Mouse (Mus musculus): ENCODE data around the gene Csrnp3.
"Not testable (repeated sequence)": the region's sequence is repeated elsewhere in the genome, so short reads cannot be mapped to it uniquely, and the experiment has no call there.

Gene Csrnp3

DNA sequence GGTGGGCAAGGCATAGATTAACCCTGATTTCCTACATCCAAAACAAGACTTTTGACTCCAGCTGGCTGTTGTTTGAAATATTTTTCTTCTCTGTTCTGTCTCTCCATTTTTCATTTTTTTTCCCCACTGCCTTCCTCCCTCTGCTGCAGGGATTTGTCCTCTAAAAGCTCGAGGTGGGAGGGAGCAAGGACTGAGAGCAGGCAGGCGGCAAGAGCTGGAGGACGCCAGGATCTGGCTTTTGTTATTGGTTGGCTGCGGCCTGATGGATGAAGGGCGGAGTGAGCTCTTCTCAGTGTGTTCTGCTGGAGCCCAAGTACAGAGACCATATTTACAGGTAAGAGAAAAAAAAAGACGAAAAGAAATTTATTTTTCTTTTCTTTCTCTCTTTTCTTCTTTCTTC lies at the start of gene Csrnp3:
TSS of gene Csrnp3 (plus strand) at position 217 of the 400 bp plus-strand sequence.
- DNase-seq (ENCODE audit: low spot score in 2 of 2): no peak

DNA sequence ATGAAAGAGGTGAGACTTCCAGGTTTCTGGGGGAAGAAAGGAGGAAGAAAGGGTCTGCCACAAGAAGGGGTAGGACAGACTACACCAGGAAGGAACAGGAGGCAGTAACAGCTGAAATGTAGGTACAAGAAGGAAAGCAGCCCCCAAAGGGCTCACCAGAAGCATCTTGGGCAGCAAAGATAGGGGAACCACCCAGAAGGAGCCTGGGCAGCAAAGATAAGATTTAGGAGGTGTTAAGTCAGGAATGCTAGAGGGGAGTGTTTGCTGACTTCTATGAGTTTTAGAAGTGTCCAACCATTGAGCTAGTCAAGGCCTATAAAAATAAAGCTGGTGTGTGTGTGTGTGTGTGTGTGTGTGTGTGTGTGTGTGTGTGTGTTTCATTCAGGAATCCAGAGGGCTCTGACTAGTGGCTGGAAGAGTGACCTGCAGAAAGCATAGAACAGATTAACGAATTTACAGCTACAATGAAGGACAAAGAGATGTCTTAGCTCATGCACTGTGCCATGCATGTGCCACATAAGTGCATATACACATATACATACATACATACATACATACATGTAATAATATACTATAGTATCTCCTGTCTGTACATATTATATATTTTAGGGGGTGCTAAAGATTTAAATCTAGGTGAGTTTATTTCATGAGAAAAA lies 44.4 kb upstream of the Csrnp3 start:
- no peak for DNase-seq (ENCODE audit: low spot score in 2 of 2)

DNA sequence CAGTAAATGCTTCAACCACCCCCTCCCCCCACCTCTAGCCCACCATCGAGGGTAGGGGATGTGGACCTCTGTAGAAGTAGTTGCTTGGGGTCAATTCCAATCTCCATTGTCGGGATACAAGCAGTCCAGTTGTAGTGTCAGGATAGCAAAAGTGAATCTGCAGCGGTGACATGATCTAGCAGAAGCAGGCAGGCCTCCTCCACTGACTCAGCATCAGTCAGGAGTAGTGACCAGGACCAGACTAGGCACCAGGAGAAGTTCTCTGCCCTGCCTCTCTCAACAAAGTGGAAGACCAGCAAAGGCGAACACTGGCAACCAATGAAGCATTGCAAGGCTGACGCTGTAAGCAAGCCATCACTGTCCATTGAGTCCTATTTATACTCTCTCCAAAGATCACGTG lies 39.0 kb upstream of the Csrnp3 start:
- DNase-seq (ENCODE audit: low spot score in 2 of 2): no peak

DNA sequence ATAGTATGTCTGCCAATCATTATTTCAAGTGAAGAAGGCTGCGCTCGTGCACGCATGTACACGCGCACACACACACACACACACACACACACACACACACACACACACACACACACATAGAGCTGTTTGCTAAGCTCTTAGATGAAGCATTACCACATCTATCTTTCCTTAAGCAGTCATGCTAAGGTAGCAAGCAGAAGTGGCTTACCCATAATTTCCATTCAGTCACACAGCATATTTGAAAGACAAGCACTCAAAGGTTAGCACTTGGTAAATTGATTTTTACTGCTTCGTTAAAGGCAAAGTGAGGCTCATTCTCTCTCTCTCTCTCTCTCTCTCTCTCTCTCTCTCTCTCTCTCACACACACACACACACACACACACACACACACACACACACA lies 34.4 kb upstream of the Csrnp3 start:
- DNase-seq (ENCODE audit: low spot score in 2 of 2): not testable (repeated sequence)

GRCm38 (mm10) chr2:65818080-65818796 lies 27.3 kb upstream of the Csrnp3 start:
- peak; percentile 13 to 24 for DNase-seq (ENCODE audit: low spot score in 2 of 2)

DNA sequence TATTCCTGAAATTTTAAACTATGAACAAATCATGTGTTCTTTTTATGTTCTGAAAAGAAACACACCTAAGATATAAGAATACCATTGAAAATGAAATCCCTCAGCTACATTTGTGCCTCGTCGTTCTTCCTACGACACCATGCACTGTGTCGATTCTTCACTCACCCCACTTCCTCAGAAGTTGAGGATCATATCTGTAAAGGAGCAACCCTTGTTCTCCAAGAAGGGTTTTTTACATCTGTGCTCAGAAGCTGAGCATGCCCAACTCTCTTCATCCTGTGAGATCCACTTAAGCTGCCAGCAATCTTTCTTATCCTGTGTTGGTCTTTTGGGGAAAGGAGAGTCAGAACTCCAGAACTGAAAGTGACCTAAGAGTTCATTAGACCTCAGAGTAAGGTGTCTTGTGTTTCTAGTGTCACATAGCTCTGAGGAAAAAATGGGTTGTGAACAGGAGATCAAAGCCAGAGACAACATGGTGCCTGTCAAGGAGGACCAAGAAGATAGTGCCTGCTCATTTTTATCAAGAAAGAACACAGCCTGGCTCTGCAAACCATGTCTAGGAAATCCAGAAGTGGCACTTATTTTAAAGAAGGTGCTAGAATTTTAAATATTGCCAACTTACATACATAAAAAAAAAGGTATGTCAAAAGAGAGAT lies 25.3 kb upstream of the Csrnp3 start:
- no peak for DNase-seq (ENCODE audit: low spot score in 2 of 2)

- DNase-seq (ENCODE audit: low spot score in 2 of 2): no peak
Measured at GRCm38 (mm10) chr2:65826314-65826713, 19.3 kb upstream of the Csrnp3 start.

- DNase-seq (ENCODE audit: low spot score in 2 of 2): no peak
Measured at GRCm38 (mm10) chr2:65826801-65827200, 18.8 kb upstream of the Csrnp3 start.

- DNase-seq (ENCODE audit: low spot score in 2 of 2): no peak
Measured at GRCm38 (mm10) chr2:65828699-65829098, 16.9 kb upstream of the Csrnp3 start.

DNA sequence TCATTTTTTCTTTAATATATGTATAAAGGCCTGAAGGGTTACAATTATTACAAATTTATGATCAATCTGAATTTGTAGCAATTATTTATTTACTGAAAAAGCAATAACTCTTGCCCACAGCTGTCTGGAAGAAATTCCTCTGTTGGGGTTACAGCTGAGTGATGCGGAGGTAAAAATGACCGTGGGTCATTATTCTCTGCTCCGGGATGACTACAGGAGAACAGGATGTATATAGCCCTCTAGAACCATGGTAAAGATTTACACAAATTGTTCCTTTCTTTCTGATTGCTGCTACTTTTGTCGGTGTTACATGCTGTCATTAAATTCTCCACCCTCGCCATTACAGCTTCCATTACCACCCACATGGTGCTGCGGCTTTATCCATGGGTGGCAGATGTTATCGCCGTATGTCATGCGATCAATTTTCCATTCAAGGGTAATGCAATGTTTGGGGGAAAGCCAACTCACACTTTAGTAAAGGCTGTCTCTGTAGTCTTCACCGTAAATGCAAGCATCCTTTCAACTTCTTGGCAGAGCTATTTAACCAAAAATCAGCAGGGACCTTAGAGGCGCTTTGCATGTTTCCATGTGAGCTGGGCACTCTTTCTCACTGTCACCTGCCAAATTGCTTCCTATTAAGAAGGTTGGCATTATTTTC lies 12.7 kb upstream of the Csrnp3 start:
- no peak for DNase-seq (ENCODE audit: low spot score in 2 of 2)

DNA sequence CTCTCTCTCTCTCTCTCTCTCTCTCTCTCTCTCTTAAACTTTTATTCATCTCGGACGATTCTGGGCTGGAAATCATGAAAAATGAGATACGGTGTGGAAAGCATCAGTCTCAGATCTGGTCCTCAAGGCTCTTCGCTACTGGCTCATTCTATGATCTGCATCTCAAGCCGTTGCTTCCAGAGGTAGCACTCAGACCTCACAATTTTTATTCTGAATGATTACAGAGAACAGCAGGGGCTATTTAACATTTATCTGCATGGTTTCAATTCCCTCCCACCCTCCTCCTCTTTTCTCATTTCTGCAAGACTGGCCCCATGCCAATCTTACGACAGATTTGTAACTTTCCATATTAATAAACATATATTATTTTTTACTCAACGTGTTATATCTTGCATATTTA lies 12.1 kb upstream of the Csrnp3 start:
- DNase-seq (ENCODE audit: low spot score in 2 of 2): no peak

GRCm38 (mm10) chr2:65841606-65842005 lies 4.0 kb upstream of the Csrnp3 start:
- DNase-seq (ENCODE audit: low spot score in 2 of 2): no peak

DNA sequence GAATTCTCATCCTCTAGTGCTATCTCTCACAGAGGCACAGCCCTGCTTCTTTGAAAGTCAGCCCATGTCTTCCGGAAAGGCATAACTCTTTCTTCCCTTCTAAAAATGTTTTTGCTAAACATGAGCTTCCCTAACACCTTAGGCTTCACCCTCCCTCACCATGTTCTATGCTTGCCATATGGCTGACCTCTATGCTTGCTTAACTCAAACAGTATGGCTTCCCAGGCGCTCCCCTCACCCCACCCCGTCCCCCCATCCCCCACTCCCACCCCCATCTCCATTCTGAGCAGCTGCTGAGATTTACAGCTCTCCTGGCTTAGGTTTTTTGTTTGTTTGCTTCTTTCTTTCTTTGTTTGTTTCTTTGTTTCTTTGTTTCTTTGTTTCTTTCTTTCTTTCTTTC lies 3.2 kb upstream of the Csrnp3 start:
- no peak for DNase-seq (ENCODE audit: low spot score in 2 of 2)

DNA sequence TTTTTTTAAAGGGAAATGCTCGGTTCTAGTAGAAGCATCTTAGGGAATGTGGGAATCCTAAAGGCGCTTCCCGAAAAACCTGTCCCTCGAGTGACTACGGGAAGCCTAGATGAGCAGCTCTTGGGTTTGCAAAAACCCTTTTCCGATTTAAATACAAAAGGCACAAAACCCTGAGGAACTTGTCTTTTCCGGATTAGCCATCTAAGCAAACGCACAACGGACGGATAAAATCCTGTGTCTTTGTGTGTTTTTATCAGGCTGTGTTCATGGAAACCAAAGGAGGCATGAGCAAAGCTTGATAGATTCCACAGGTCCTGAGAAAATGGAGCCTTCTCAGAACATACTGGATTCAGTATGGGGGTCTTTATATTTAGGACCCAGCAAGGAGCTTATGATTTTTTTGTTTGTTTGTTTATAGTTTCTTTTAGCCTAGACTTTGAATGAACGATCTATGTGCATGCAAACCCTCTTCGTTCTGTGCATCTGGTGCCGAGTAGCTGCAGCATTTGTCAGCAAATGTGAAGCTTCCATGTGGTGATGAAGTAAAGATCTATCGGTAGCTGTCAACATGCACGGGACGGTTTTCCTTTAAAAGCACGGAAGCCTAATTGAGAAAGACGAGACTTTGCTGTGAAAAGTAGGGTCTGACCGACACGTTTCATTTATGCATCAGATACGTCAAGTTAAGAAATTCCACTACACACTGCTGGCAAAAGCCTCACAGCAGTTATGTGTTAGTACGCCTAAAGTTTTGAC lies 611 bp downstream of the Csrnp3 start:
- DNase-seq (ENCODE audit: low spot score in 2 of 2): no peak

GRCm38 (mm10) chr2:65847463-65848110 lies 2.0 kb downstream of the Csrnp3 start:
- no peak for DNase-seq (ENCODE audit: low spot score in 2 of 2)

- DNase-seq (ENCODE audit: low spot score in 2 of 2): no peak
Measured at GRCm38 (mm10) chr2:65848706-65849105, 3.1 kb downstream of the Csrnp3 start.

GRCm38 (mm10) chr2:65850282-65850681 lies 4.7 kb downstream of the Csrnp3 start:
- not testable (repeated sequence) for DNase-seq (ENCODE audit: low spot score in 2 of 2)

DNA sequence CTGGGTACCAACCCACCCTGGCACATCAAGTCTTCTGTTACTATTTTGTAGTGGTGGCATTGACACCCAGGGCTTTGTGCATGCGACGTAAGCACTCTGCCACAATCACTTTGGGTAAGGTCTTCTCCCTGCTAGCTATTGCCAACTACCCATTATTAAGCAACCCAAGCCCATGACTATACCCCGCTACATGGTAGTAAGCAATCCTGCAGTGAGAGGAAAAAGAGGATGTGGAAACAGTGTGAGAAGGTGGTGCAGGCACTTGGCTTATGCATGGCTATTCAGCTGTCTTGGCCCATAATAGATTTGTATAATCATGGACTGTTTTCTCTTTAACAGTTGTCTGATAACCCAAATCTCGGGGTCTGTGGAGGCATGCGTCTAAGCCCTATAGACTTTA lies 11.2 kb downstream of the Csrnp3 start:
- DNase-seq (ENCODE audit: low spot score in 2 of 2): no peak

DNA sequence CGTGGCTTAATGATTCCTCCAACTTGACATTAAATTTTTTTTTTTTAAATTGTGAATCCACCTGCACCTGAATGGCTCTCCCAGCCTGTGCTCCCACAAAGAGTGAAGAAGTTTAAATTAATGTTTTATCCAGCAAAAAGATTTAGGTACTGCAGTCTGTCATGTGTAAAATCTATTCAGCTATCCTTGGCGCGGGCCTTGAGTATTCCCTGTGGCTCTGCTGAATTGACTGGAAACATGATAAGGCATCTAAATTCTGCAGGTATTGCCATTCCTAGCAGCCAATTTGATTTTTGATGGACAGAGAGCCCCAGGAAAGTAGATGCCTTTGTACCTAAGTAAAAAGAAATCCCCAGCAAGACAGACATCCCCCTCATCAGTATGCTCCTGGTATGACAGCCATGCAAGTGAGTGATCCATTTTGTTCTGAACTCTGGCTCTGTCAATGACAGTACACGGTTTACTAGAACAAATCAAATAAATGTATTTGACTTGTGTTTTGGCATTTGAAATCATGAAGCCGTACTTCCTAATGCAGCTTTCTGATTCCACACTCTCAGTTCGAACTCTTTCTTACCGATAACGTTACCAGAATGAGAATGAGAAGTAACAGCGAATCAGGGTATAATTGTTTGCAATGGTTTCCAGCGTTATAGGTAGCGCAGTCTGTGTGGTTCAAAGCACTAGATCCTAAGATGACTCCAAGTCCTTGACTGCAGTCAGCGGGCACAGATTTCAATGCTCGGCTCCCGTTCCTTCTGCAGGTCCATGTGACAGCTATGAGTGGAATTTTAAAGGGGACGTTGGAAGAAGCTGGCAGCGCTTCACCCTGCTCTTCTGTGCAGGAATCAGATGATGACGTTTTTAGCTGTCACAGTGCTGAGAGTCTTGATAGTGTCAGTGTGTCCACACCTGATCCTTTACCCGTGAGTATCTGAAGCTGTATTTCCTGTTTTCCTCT lies 14.5 kb downstream of the Csrnp3 start:
- DNase-seq (ENCODE audit: low spot score in 2 of 2): no peak

DNA sequence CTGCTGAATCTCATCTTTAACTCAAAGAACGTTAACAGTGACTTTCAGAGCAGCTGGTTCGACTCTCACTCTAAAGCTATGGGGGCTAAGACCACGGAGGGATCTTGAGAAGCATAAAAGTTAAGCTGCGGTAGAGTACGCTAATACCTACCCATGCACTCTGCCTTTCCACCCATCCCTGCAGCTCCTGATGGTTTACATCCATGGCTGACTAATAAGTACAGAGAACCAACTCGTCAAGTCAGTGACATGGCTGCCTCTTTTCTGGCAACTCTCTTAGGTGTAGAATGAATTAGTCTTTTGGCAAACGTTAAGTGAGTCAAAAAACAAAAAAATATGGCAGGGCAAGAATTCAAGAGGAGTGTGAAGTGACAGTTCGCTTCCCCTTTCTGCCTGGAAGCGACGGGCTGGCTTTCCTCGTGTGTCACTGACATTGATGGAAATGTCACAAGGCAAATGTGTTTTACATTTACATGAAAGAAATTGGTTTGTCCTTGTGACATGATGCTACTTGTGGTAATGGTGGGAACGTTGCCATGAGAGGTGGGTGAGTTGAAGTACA lies 19.3 kb downstream of the Csrnp3 start:
- no peak for DNase-seq (ENCODE audit: low spot score in 2 of 2)

Data from spleen, postnatal 36 days (tissue).